Mouse (Mus musculus): Measurements from ENCODE around the gene Vav1.

DNA sequence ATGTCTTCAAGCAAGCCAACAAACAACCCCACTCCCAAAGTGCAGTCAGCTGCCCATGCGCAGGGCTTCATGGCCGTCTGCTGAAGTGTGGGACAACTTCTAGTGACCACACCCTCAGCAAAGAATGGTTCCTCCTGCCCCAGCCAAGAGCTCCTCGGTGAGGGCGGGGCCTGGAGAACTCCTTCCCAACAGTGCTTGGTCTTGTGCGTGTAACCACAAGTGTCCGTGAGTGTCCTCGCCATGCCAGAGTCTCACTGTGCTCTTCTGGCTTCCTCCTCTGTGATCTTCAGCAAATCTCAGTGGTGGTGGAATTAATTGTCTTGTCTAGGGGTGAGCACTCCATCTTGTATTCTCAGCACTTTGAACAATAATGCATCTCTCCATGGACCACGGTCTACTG is 52.1 kb downstream of the Vav1 start:
- TF ChIP-seq CTCF (IDR thresholded peaks at IDR 0.05; ENCODE audit: low read depth) = no peak
- no peak for TF ChIP-seq EP300 (optimal IDR thresholded peaks at IDR 0.05)
